Mouse (Mus musculus): ENCODE data around the gene Tbc1d24. TPM values are rescaled to one million over a fixed set of nuclear protein-coding genes. Genes with fewer than 3 reads are reported as not detected.

The Tbc1d24 gene
- total RNA-seq, 2 experiments from 2014 or later = 82.8 to 91.5 TPM

GRCm38 (mm10) chr17:24192848-24193247 lies 12.5 kb downstream of the Tbc1d24 start:
- DNase-seq = no peak
- intact Hi-C loops (cut with DNase I) = no loop called here

GRCm38 (mm10) chr17:24191481-24191880 lies 13.9 kb downstream of the Tbc1d24 start:
- DNase-seq = no peak

GRCm38 (mm10) chr17:24190934-24191333 lies 14.4 kb downstream of the Tbc1d24 start:
- no peak for DNase-seq
- intact Hi-C loops (cut with DNase I) = no loop called here

More at GRCm38 (mm10) chr17:24191481-24191880, 13.9 kb downstream of the Tbc1d24 start:
- intact Hi-C loops (cut with DNase I) = no loop called here

GRCm38 (mm10) chr17:24174259-24174658 lies 31.1 kb downstream of the Tbc1d24 start:
- DNase-seq = no peak
- intact Hi-C loops (cut with DNase I) = loop anchor here (10.0 kb wide), 1 partner anchor 221 kb away; no protein-coding TSS in a partner anchor

GRCm38 (mm10) chr17:24173423-24173822 lies 31.9 kb downstream of the Tbc1d24 start:
- peak; percentile 68 for DNase-seq
- intact Hi-C loops (cut with DNase I) = loop anchor here (2.0 to 10.0 kb wide), 2 partner anchors 33 to 221 kb away; no protein-coding TSS in a partner anchor

- intact Hi-C loops (cut with DNase I) = loop anchor here (2.0 to 10.0 kb wide), 2 partner anchors 35 to 223 kb away; no protein-coding TSS in a partner anchor
- DNase-seq = no peak
These were observed 33.6 kb downstream of the Tbc1d24 start for GRCm38 (mm10) chr17:24171738-24172137.

- no peak for DNase-seq
- intact Hi-C loops (cut with DNase I) = loop anchor here (10.0 kb wide), 1 partner anchor 224 kb away; no protein-coding TSS in a partner anchor
These were observed 34.6 kb downstream of the Tbc1d24 start for GRCm38 (mm10) chr17:24170729-24171128.

- no peak for DNase-seq
- intact Hi-C loops (cut with DNase I) = loop anchor here (10.0 kb wide), 1 partner anchor 225 kb away; no protein-coding TSS in a partner anchor
These were observed 35.2 kb downstream of the Tbc1d24 start for GRCm38 (mm10) chr17:24170125-24170524.

- peak; percentile 97 for DNase-seq
- intact Hi-C loops (cut with DNase I) = loop anchor here (10.0 kb wide), 1 partner anchor 225 kb away; no protein-coding TSS in a partner anchor
These were observed 35.9 kb downstream of the Tbc1d24 start, which contains the start of gene Atp6v0c for GRCm38 (mm10) chr17:24169317-24170065. Gene Atp6v0c (minus strand): TSS chr17:24169702.

GRCm38 (mm10) chr17:24168590-24169277 lies 36.6 kb downstream of the Tbc1d24 start:
- intact Hi-C loops (cut with DNase I) = no loop called here
- peak; percentile 76 for DNase-seq

GRCm38 (mm10) chr17:24167891-24168505 lies 37.4 kb downstream of the Tbc1d24 start:
- intact Hi-C loops (cut with DNase I) = no loop called here

GRCm38 (mm10) chr17:24167120-24167519 lies 38.2 kb downstream of the Tbc1d24 start:
- intact Hi-C loops (cut with DNase I) = no loop called here

More at GRCm38 (mm10) chr17:24167891-24168505, 37.4 kb downstream of the Tbc1d24 start:
- DNase-seq = no peak

GRCm38 (mm10) chr17:24164566-24165259 lies 40.6 kb downstream of the Tbc1d24 start:
- intact Hi-C loops (cut with DNase I) = no loop called here
- DNase-seq = no peak

More at GRCm38 (mm10) chr17:24167120-24167519, 38.2 kb downstream of the Tbc1d24 start:
- no peak for DNase-seq

GRCm38 (mm10) chr17:24163176-24163962 lies 42.0 kb downstream of the Tbc1d24 start, which contains the start of gene Amdhd2:
Gene Amdhd2 (minus strand): TSS chr17:24163766.
- intact Hi-C loops (cut with DNase I) = no loop called here
- DNase-seq = peak; percentile 97

GRCm38 (mm10) chr17:24162584-24163175 lies 42.7 kb downstream of the Tbc1d24 start:
- intact Hi-C loops (cut with DNase I) = no loop called here
- no peak for DNase-seq

- intact Hi-C loops (cut with DNase I) = no loop called here
- no peak for DNase-seq
These were observed 43.9 kb downstream of the Tbc1d24 start for GRCm38 (mm10) chr17:24161466-24161865.

- DNase-seq = no peak
- intact Hi-C loops (cut with DNase I) = no loop called here
These were observed 47.8 kb downstream of the Tbc1d24 start for GRCm38 (mm10) chr17:24157526-24157925.

- intact Hi-C loops (cut with DNase I) = no loop called here
- DNase-seq = no peak
These were observed 48.2 kb downstream of the Tbc1d24 start for GRCm38 (mm10) chr17:24157121-24157520.

GRCm38 (mm10) chr17:24156394-24156793 lies 49.0 kb downstream of the Tbc1d24 start:
- intact Hi-C loops (cut with DNase I) = no loop called here
- no peak for DNase-seq
